Mouse (Mus musculus) neural tube, embryonic 14.5 days (tissue): ENCODE measurements around the gene Hmgn1. TPM values are rescaled to one million over a fixed set of nuclear protein-coding genes. Genes with fewer than 3 reads are reported as not detected.
A peak's percentile ranks its signal among the peaks of the same experiment; 100 is the strongest.

Source experiments
- ATAC-seq: fragments of 200-750 bp; cut with Nextera tagmentation; 2 replicates; pipeline ENCODE4 v1.8.0; 2017; ENCODE audit warnings: low read depth, mild to moderate bottlenecking, moderate TSS enrichment, moderate library complexity
- H3K27ac ChIP-seq: fragments of 300-500 bp; sonication (generic); 2 replicates; pipeline ENCODE4 v1.5.1; 2014; ENCODE audit warnings: low read depth, mild to moderate bottlenecking, control low read depth, low read length, moderate library complexity, mixed read lengths
- H3K27me3 ChIP-seq: fragments of 300-500 bp; sonication (generic); 2 replicates; pipeline ENCODE4 v1.6.1; 2014; ENCODE audit warnings: low read length; ENCODE audit not compliant: control insufficient read depth, insufficient read depth
- H3K36me3 ChIP-seq: fragments of 300-500 bp; sonication (generic); 2 replicates; pipeline ENCODE4 v1.6.1; 2014; ENCODE audit warnings: low read length, mixed read lengths; ENCODE audit not compliant: control insufficient read depth, insufficient read depth
- H3K4me1 ChIP-seq: fragments of 300-500 bp; sonication (generic); 2 replicates; pipeline ENCODE4 v1.6.1; 2014; ENCODE audit warnings: low read length; ENCODE audit not compliant: control insufficient read depth, insufficient read depth
- H3K4me2 ChIP-seq: fragments of 300-500 bp; sonication (generic); 2 replicates; pipeline ENCODE4 v1.6.1; 2014; ENCODE audit warnings: mild to moderate bottlenecking, low read depth, low read length, control low read depth
- H3K4me3 ChIP-seq: fragments of 300-500 bp; sonication (generic); 2 replicates; pipeline ENCODE4 v1.5.1; 2014; ENCODE audit warnings: low read depth, low read length, control low read depth, mixed read lengths
- H3K9ac ChIP-seq: fragments of 300-500 bp; sonication (generic); replicated peaks from 2 replicates; pipeline ENCODE4 v1.6.1; 2014; ENCODE audit warnings: low read depth, mild to moderate bottlenecking, control low read depth, low read length, mixed read lengths
- H3K9me3 ChIP-seq: fragments of 300-500 bp; sonication (generic); 2 replicates; pipeline ENCODE4 v1.6.1; 2016; ENCODE audit warnings: low read length; ENCODE audit not compliant: control insufficient read depth
- WGBS: fragments of 180-500 bp; shearing (Covaris S2); extraction: QIAGEN DNeasy Blood & Tissue Kit; methylation state at CpG from one replicate; pipeline ENCODE4 v1.1.7; 2014; 5-methylcytosine and 5-hydroxymethylcytosine counted together
- polyA plus RNA-seq: library from polyadenylated mRNA; unstranded; fragments of >200 nt; fragmentation: Nextera tagmentation; extraction: Ambion mirVana; gene quantifications from 2 replicates; pipeline ENCODE4 v1.2.1, GENCODE M21; 2014

Hmgn1 gene
- polyA plus RNA-seq, 1 experiment from 2014 or later: 255 TPM

GRCm38 (mm10) chr16:96158511-96159080 is 31.1 kb upstream of the Hmgn1 start:
- H3K9me3 ChIP-seq: no peaks in the 10 kb centered on the region
- peak overlapping the region; percentile 43; the same call in 1 of the 2 replicates for H3K4me3 ChIP-seq
- WGBS: 40% methylated on average over 12 of the region's 12 CpGs
- ATAC-seq: 0 out of 2 replicates have a peak, but pooled peaks have one; percentile 23
- H3K4me1 ChIP-seq: peaks cover 16% of the 10 kb centered on the region; the same call in 1 of the 2 replicates
- H3K36me3 ChIP-seq: no peaks in the 10 kb centered on the region; the same call in none of the 2 replicates
- peak overlapping the region; percentile 74 for H3K9ac ChIP-seq
- no peaks in the 10 kb centered on the region for H3K27me3 ChIP-seq
- peak overlapping the region; percentile 84 for H3K4me2 ChIP-seq
- peak overlapping the region; percentile 63; the same call in 1 of the 2 replicates for H3K27ac ChIP-seq

- Histone ChIP-seq H3K9me3 (no peaks in the 10 kb centered on the region), H3K36me3 (no peaks in the 10 kb centered on the region; the same call in none of the 2 replicates), H3K9ac (no peak overlapping the region), H3K27ac (no peak overlapping the region), H3K27me3 (no peaks in the 10 kb centered on the region), H3K4me1 (peaks cover 16% of the 10 kb centered on the region; the same call in 1 of the 2 replicates), H3K4me3 (no peak overlapping the region), H3K4me2 (no peak overlapping the region)
- 75% methylated on average over 11 of the region's 11 CpGs for WGBS
- ATAC-seq: no peak
These were observed 29.6 kb upstream of the Hmgn1 start for GRCm38 (mm10) chr16:96157171-96157570.

GRCm38 (mm10) chr16:96156019-96156418 is 28.5 kb upstream of the Hmgn1 start:
- Histone ChIP-seq H3K4me3 (no peak overlapping the region), H3K4me1 (peaks cover 16% of the 10 kb centered on the region; the same call in 1 of the 2 replicates), H3K9me3 (no peaks in the 10 kb centered on the region), H3K27ac (no peak overlapping the region), H3K4me2 (no peak overlapping the region), H3K27me3 (no peaks in the 10 kb centered on the region), H3K9ac (no peak overlapping the region), H3K36me3 (no peaks in the 10 kb centered on the region; the same call in none of the 2 replicates)
- ATAC-seq: no peak
- 84% methylated on average over 8 of the region's 8 CpGs for WGBS

GRCm38 (mm10) chr16:96154476-96154875 is 26.9 kb upstream of the Hmgn1 start:
- H3K4me3 ChIP-seq: no peak overlapping the region
- H3K4me2 ChIP-seq: no peak overlapping the region
- no peak overlapping the region for H3K27ac ChIP-seq
- peaks cover 13% of the 10 kb centered on the region; the same call in 1 of the 2 replicates for H3K4me1 ChIP-seq
- no peak for ATAC-seq
- WGBS: 98% methylated on average over 2 of the region's 2 CpGs
- no peak overlapping the region for H3K9ac ChIP-seq
- no peaks in the 10 kb centered on the region; the same call in none of the 2 replicates for H3K36me3 ChIP-seq
- H3K27me3 ChIP-seq: no peaks in the 10 kb centered on the region
- H3K9me3 ChIP-seq: no peaks in the 10 kb centered on the region

GRCm38 (mm10) chr16:96151551-96151950 is 24.0 kb upstream of the Hmgn1 start:
- no peaks in the 10 kb centered on the region for H3K9me3 ChIP-seq
- no peaks in the 10 kb centered on the region; the same call in none of the 2 replicates for H3K36me3 ChIP-seq
- no peaks in the 10 kb centered on the region for H3K27me3 ChIP-seq
- H3K27ac ChIP-seq: no peak overlapping the region
- H3K4me2 ChIP-seq: no peak overlapping the region
- peak; percentile 50; the same call in 1 of the 2 replicates for ATAC-seq
- no peak overlapping the region for H3K9ac ChIP-seq
- H3K4me3 ChIP-seq: no peak overlapping the region
- 23% methylated on average over 9 of the region's 9 CpGs for WGBS
- H3K4me1 ChIP-seq: peaks cover 3% of the 10 kb centered on the region

GRCm38 (mm10) chr16:96150995-96151394 is 23.5 kb upstream of the Hmgn1 start:
- Histone ChIP-seq H3K36me3 (no peaks in the 10 kb centered on the region; the same call in none of the 2 replicates), H3K27me3 (no peaks in the 10 kb centered on the region), H3K9ac (no peak overlapping the region), H3K27ac (no peak overlapping the region), H3K4me2 (no peak overlapping the region), H3K4me1 (peaks cover 9% of the 10 kb centered on the region), H3K9me3 (no peaks in the 10 kb centered on the region), H3K4me3 (no peak overlapping the region)
- WGBS: 74% methylated on average over 4 of the region's 4 CpGs
- ATAC-seq: no peak

- no peak overlapping the region for H3K4me2 ChIP-seq
- no peak for ATAC-seq
- no peak overlapping the region for H3K4me3 ChIP-seq
- WGBS: 75% methylated on average over 9 of the region's 9 CpGs
- no peak overlapping the region for H3K27ac ChIP-seq
- no peaks in the 10 kb centered on the region for H3K27me3 ChIP-seq
- no peaks in the 10 kb centered on the region for H3K9me3 ChIP-seq
- peaks cover 12% of the 10 kb centered on the region for H3K4me1 ChIP-seq
- no peak overlapping the region for H3K9ac ChIP-seq
- no peaks in the 10 kb centered on the region; the same call in 1 of the 2 replicates for H3K36me3 ChIP-seq
These were observed 21.8 kb upstream of the Hmgn1 start for GRCm38 (mm10) chr16:96149311-96149710.

- Histone ChIP-seq H3K27me3 (no peaks in the 10 kb centered on the region), H3K36me3 (no peaks in the 10 kb centered on the region; the same call in 1 of the 2 replicates), H3K9me3 (no peaks in the 10 kb centered on the region), H3K9ac (no peak overlapping the region), H3K4me1 (peaks cover 12% of the 10 kb centered on the region), H3K27ac (no peak overlapping the region), H3K4me2 (no peak overlapping the region), H3K4me3 (no peak overlapping the region)
- no peak for ATAC-seq
- WGBS: 83% methylated on average over 6 of the region's 6 CpGs
These were observed 21.3 kb upstream of the Hmgn1 start for GRCm38 (mm10) chr16:96148834-96149233.

GRCm38 (mm10) chr16:96145814-96146213 is 18.3 kb upstream of the Hmgn1 start:
- Histone ChIP-seq H3K9ac (peak overlapping the region; percentile 79), H3K27me3 (no peaks in the 10 kb centered on the region), H3K36me3 (no peaks in the 10 kb centered on the region), H3K4me2 (peak overlapping the region; percentile 72), H3K9me3 (no peaks in the 10 kb centered on the region), H3K27ac (peak overlapping the region; percentile 72), H3K4me1 (peaks cover 12% of the 10 kb centered on the region), H3K4me3 (peak overlapping the region; percentile 86)
- no peak for ATAC-seq
- under 1% methylated on average over 5 of the region's 5 CpGs for WGBS
